Mouse (Mus musculus) heart, embryonic 11.5 days (tissue): ENCODE data around the gene Dazap2. TPM values are rescaled to one million over a fixed set of nuclear protein-coding genes. Genes with fewer than 3 reads are reported as not detected.
"Not testable (repeated sequence)": the region's sequence is repeated elsewhere in the genome, so short reads cannot be mapped to it uniquely, and the experiment has no call there.

Experiments used
- ATAC-seq: fragments of 200-750 bp; cut with Nextera tagmentation; replicated peaks from 2 replicates; pipeline ENCODE4 v1.8.0; 2017; ENCODE audit warnings: moderate library complexity; ENCODE audit not compliant: insufficient number of reproducible peaks, low FRiP score, low TSS enrichment
- H3K27ac ChIP-seq: fragments of 300-500 bp; sonication (generic); 2 replicates; pipeline ENCODE4 v1.5.1; 2014; ENCODE audit warnings: mild to moderate bottlenecking, low read depth, low read length
- H3K27me3 ChIP-seq: fragments of 300-500 bp; sonication (generic); 2 replicates; pipeline ENCODE4 v1.6.1; 2014; ENCODE audit warnings: mild to moderate bottlenecking, low read length, mixed read lengths; ENCODE audit not compliant: control insufficient read depth, insufficient read depth
- H3K36me3 ChIP-seq: fragments of 300-500 bp; sonication (generic); 2 replicates; pipeline ENCODE4 v1.6.1; 2014; ENCODE audit warnings: mild to moderate bottlenecking, low read length, moderate library complexity, mixed read lengths; ENCODE audit not compliant: control insufficient read depth, insufficient read depth
- H3K4me1 ChIP-seq: fragments of 300-500 bp; sonication (generic); 2 replicates; pipeline ENCODE4 v1.6.1; 2014; ENCODE audit warnings: low read length; ENCODE audit not compliant: control insufficient read depth, insufficient read depth
- H3K4me2 ChIP-seq: fragments of 300-500 bp; sonication (generic); 2 replicates; pipeline ENCODE4 v1.6.1; 2014; ENCODE audit warnings: mild to moderate bottlenecking, moderate library complexity
- H3K4me3 ChIP-seq: fragments of 300-500 bp; sonication (generic); 2 replicates; pipeline ENCODE4 v1.5.1; 2014; ENCODE audit warnings: low read depth, low read length
- H3K9ac ChIP-seq: fragments of 300-500 bp; sonication (generic); 2 replicates; pipeline ENCODE4 v1.6.1; 2014; ENCODE audit warnings: mild to moderate bottlenecking, low read depth, low read length, moderate library complexity
- H3K9me3 ChIP-seq: fragments of 300-500 bp; sonication (generic); replicated peaks from 2 replicates; pipeline ENCODE4 v1.6.1; 2016; ENCODE audit warnings: low read length; ENCODE audit not compliant: control insufficient read depth
- WGBS: fragments of 180-500 bp; shearing (Covaris S2); extraction: QIAGEN DNeasy Blood & Tissue Kit; methylation state at CpG from one replicate; pipeline ENCODE4 v1.1.7; 2014; ENCODE audit not compliant: insufficient replicate concordance; 5-methylcytosine and 5-hydroxymethylcytosine counted together
- polyA plus RNA-seq: library from polyadenylated mRNA; unstranded; fragments of >200 nt; fragmentation: Nextera tagmentation; extraction: Ambion mirVana; gene quantifications from 2 replicates; pipeline ENCODE4 v1.2.1, GENCODE M21; 2014

Gene Dazap2
- polyA plus RNA-seq, 1 experiment from 2014 or later: 233 TPM

GRCm38 (mm10) chr15:100599276-100600046, 15.7 kb upstream of the Dazap2 start, which contains the start of gene Pou6f1:
Gene Pou6f1, minus strand, starts transcription at chr15:100599984.
- Histone ChIP-seq H3K4me3 (peak within 1 kb of the TSS; percentile 76), H3K9ac (peak within 1 kb of the TSS; percentile 85), H3K27me3 (peaks cover 31% of the 10 kb centered on the region), H3K36me3 (no peaks in the 10 kb centered on the region), H3K27ac (no peak within 1 kb of the TSS), H3K4me1 (peaks cover 7% of the 10 kb centered on the region), H3K9me3 (no peaks in the 10 kb centered on the region), H3K4me2 (peak within 1 kb of the TSS; percentile 98)
- peak; percentile 40 for ATAC-seq
- WGBS: under 1% methylated on average over 67 of the region's 76 CpGs

- WGBS: under 1% methylated on average over 26 of the region's 35 CpGs
- H3K9me3 ChIP-seq: no peaks in the 10 kb centered on the region
- H3K27me3 ChIP-seq: peaks cover 31% of the 10 kb centered on the region
- no peak overlapping the region for H3K27ac ChIP-seq
- H3K4me2 ChIP-seq: peak overlapping the region; percentile 98
- peaks cover 11% of the 10 kb centered on the region for H3K4me1 ChIP-seq
- peak overlapping the region; percentile 76 for H3K4me3 ChIP-seq
- peak overlapping the region; percentile 85 for H3K9ac ChIP-seq
- no peaks in the 10 kb centered on the region for H3K36me3 ChIP-seq
- ATAC-seq: peak; percentile 43
These were observed 15.0 kb upstream of the Dazap2 start for GRCm38 (mm10) chr15:100600047-100600695.

- Histone ChIP-seq H3K27ac (no peak overlapping the region), H3K4me3 (peak overlapping the region; percentile 76; the same call in 1 of the 2 replicates), H3K27me3 (peaks cover 36% of the 10 kb centered on the region), H3K4me1 (peaks cover 11% of the 10 kb centered on the region), H3K36me3 (no peaks in the 10 kb centered on the region), H3K4me2 (peak overlapping the region; percentile 98), H3K9me3 (no peaks in the 10 kb centered on the region), H3K9ac (no peak overlapping the region)
- ATAC-seq: no peak
- 11% methylated on average over 21 of the region's 21 CpGs for WGBS
These were observed 14.4 kb upstream of the Dazap2 start for GRCm38 (mm10) chr15:100600696-100601272.

- H3K4me2 ChIP-seq: no peak overlapping the region
- H3K9ac ChIP-seq: no peak overlapping the region
- peaks cover 11% of the 10 kb centered on the region for H3K4me1 ChIP-seq
- no peaks in the 10 kb centered on the region for H3K9me3 ChIP-seq
- 44% methylated on average over 3 of the region's 3 CpGs for WGBS
- ATAC-seq: no peak
- H3K4me3 ChIP-seq: no peak overlapping the region
- H3K27me3 ChIP-seq: peaks cover 38% of the 10 kb centered on the region
- H3K27ac ChIP-seq: no peak overlapping the region
- H3K36me3 ChIP-seq: no peaks in the 10 kb centered on the region
These were observed 13.5 kb upstream of the Dazap2 start for GRCm38 (mm10) chr15:100601669-100602068.

- H3K36me3 ChIP-seq, H3K4me3 ChIP-seq, ATAC-seq, H3K27ac ChIP-seq, H3K9me3 ChIP-seq, H3K4me2 ChIP-seq, H3K4me1 ChIP-seq, H3K9ac ChIP-seq: not testable (repeated sequence)
- 80% methylated on average over 8 of the region's 8 CpGs for WGBS
- peaks cover 18% of the 10 kb centered on the region for H3K27me3 ChIP-seq
These were observed 8.5 kb upstream of the Dazap2 start for GRCm38 (mm10) chr15:100606677-100607076.

GRCm38 (mm10) chr15:100611951-100612350, 3.2 kb upstream of the Dazap2 start:
- Histone ChIP-seq H3K27me3 (peaks cover 4% of the 10 kb centered on the region; the same call in 1 of the 2 replicates), H3K27ac (no peak overlapping the region), H3K36me3 (no peaks in the 10 kb centered on the region), H3K9me3 (no peaks in the 10 kb centered on the region), H3K4me3 (no peak overlapping the region), H3K9ac (no peak overlapping the region), H3K4me1 (peaks cover 15% of the 10 kb centered on the region), H3K4me2 (no peak overlapping the region)
- ATAC-seq: no peak
- 70% methylated on average over 7 of the region's 7 CpGs for WGBS

DNA sequence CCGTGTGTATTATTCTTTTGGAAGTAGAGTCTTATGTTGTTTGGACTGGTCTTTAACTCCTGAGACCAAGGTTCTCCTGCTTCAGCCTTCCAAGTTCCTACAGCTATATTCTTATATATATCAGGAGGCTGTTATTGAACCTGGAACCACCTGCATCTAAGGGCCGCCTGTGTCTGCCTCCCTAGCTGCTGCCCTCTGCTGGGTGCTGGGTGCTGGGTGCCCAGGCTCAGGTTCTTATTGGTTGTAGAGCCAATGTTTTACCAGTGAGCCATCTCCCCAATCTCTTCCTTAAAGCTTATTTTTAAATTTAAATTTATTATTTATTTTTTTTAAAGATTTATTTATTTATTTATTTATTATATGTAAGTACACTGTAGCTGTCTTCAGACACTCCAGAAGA, 2.7 kb upstream of the Dazap2 start:
- Histone ChIP-seq H3K4me2 (no peak overlapping the region), H3K27me3 (peaks cover 4% of the 10 kb centered on the region; the same call in 1 of the 2 replicates), H3K9me3 (no peaks in the 10 kb centered on the region), H3K27ac (no peak overlapping the region), H3K4me3 (no peak overlapping the region), H3K9ac (no peak overlapping the region), H3K36me3 (peaks cover under 1% of the 10 kb centered on the region; the same call in 1 of the 2 replicates), H3K4me1 (peaks cover 15% of the 10 kb centered on the region)
- WGBS: 65% methylated on average over 2 of the region's 2 CpGs
- ATAC-seq: no peak

- ATAC-seq: no peak
- Histone ChIP-seq H3K4me1 (peaks cover 15% of the 10 kb centered on the region), H3K4me3 (peak overlapping the region; percentile 17; the same call in 1 of the 2 replicates), H3K36me3 (peaks cover 11% of the 10 kb centered on the region), H3K9ac (no peak overlapping the region), H3K4me2 (peak overlapping the region; percentile 59), H3K27me3 (peaks cover 4% of the 10 kb centered on the region; the same call in 1 of the 2 replicates), H3K27ac (no peak overlapping the region), H3K9me3 (no peaks in the 10 kb centered on the region)
- 7% methylated on average over 16 of the region's 16 CpGs for WGBS
These were observed 1.6 kb upstream of the Dazap2 start for GRCm38 (mm10) chr15:100613584-100613983.
